Mouse (Mus musculus) adrenal gland, postnatal 10 days (tissue): ENCODE data around the gene Hist1h4i. TPM values are rescaled to one million over a fixed set of nuclear protein-coding genes. Genes with fewer than 3 reads are reported as not detected.

Source experiments
- microRNA-seq: library from miRNA; unstranded; fragments of <30 nt; microRNA quantifications from one replicate; pipeline ENCODE4 v1.2.0, GENCODE M21; 2021
- total RNA-seq, 2 experiments: library from RNA; stranded (reverse); gene quantifications; 2 replicates each; pipeline ENCODE4 v1.2.3; 2021

Gene Hist1h4i
- total RNA-seq, 2 experiments from 2014 or later: 136 to 154 TPM

Small RNA genes lying within 50 kb of the gene (microRNA-seq; reads per million reads assigned to microRNA genes)
- gene Gm26300 (not detected), gene Gm44390 (not detected), gene Gm44486 (not detected)

Other genes starting within 250 kb of the Hist1h4i start
- gene Hist1h2bq, start 231.2 kb downstream of the Hist1h4i start, total RNA-seq: 100 to 1,000 TPM; 207 to 275 TPM
- gene Hist1h2ao, start 230.9 kb downstream of the Hist1h4i start, total RNA-seq: not detected
- 100 to 1,000 TPM; 590 to 593 TPM for gene Hist1h4m, start 229.6 kb downstream of the Hist1h4i start, total RNA-seq
- 100 to 1,000 TPM in 1 of 2 experiments, 10 to 100 TPM in 1; 81.5 to 146 TPM for gene Hist1h4n, start 209.2 kb downstream of the Hist1h4i start, total RNA-seq
- 100 to 1,000 TPM; 430 to 536 TPM for gene Hist1h2ap, start 207.9 kb downstream of the Hist1h4i start, total RNA-seq
- gene Hist1h2br, start 207.6 kb downstream of the Hist1h4i start, total RNA-seq: 100 to 1,000 TPM; 207 to 269 TPM
- 1 to 10 TPM; 2.0 to 2.4 TPM for gene Zfp184, start 96.3 kb downstream of the Hist1h4i start, total RNA-seq
- gene Pom121l2, start 60.2 kb downstream of the Hist1h4i start, total RNA-seq: not detected
- gene Prss16, start 31.6 kb downstream of the Hist1h4i start, total RNA-seq: not detected
- gene Hist1h2ah, start 5.8 kb downstream of the Hist1h4i start, total RNA-seq: 100 to 1,000 TPM; 239 to 319 TPM
- gene Hist1h2bk, start 5.5 kb downstream of the Hist1h4i start, total RNA-seq: 100 to 1,000 TPM; 299 to 338 TPM
- gene Hist1h2ag, start 1.6 kb upstream of the Hist1h4i start, total RNA-seq: 100 to 1,000 TPM; 237 to 260 TPM
- gene Hist1h2bj, start 1.9 kb upstream of the Hist1h4i start, total RNA-seq: 100 to 1,000 TPM; 170 to 209 TPM
- not detected for gene Vmn1r188, start 43.1 kb upstream of the Hist1h4i start, total RNA-seq
- not detected for gene Vmn1r189, start 64.5 kb upstream of the Hist1h4i start, total RNA-seq
- not detected for gene Vmn1r191, start 142.6 kb upstream of the Hist1h4i start, total RNA-seq
- not detected for gene Vmn1r192, start 149.8 kb upstream of the Hist1h4i start, total RNA-seq
- not detected for gene Vmn1r193, start 181.8 kb upstream of the Hist1h4i start, total RNA-seq
- gene Vmn1r194, start 202.9 kb upstream of the Hist1h4i start, total RNA-seq: not detected
- not detected for gene Vmn1r195, start 229.2 kb upstream of the Hist1h4i start, total RNA-seq
- gene Vmn1r196, start 248.6 kb upstream of the Hist1h4i start, total RNA-seq: not detected